Mouse (Mus musculus): ENCODE measurements around the gene Zkscan1.
A peak's percentile ranks its signal among the peaks of the same experiment; 100 is the strongest.
"Not testable (repeated sequence)": the region's sequence is repeated elsewhere in the genome, so short reads cannot be mapped to it uniquely, and the experiment has no call there.

Zkscan1 gene

DNA sequence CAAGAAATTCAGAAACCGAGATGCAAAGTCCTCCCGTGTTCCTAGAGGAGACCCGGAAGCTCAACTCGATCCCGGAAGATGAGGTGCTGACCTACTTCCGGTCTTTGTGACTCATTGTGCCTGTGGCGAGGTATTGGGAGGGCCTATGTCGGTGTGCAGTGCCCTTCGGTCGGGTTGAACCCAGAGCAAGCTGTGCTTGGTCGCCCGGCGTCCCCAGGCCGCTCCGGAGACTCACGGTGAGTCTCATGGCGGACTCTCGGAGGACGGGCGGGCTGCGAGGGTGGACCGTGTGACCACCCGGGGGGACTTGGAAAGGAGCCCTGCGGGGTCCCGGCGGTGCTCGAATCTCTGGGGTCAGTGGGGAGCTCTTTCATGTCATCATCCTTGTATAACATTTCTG is at the start of gene Zkscan1:
Zkscan1 (plus strand) TSS at position 89 of the 400 bp plus-strand sequence.
- DNase-seq: peak; percentile 89

DNA sequence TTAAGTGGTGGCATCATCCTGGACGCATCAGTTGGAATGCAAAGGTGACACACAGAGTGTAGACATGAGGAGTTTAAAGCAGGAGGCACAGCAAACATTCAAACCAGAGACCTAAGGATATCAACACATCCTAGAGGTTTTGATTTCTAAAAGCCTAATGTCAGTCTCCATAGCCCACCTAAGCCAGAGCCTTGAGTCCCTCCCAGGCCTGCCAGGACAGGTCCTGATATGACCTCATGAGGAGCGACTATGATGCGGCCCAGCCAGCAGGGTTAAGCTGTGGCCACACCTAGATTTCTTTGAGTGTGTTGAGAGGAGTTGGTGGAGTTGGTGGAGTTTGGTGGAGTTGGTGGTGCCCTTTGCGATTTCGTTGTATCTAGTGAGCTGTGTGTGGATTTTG is 32.0 kb upstream of the Zkscan1 start, which contains the start of gene Smok3c:
Smok3c (plus strand) TSS at position 301 of the 400 bp plus-strand sequence.
- not testable (repeated sequence) for DNase-seq

DNA sequence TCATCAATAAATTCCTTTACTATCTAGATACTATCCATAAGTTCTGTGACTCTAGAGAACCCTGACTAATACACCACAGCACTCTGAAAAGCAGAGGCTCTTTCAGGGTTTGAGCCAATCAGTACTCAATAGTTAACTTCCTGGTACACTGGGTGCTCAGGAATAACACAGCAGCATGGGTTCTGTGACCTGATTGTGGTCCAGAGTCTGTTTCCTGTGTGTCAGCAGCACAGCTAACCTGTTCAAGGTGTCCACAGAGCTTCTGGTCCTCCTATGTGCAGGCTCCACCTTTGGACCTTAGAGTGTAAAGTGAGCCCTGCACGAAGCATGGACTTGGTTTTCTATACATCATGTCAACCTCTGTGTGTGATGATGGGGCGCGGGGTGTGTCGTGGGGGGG is 11.1 kb upstream of the Zkscan1 start:
- no peak for DNase-seq

DNA sequence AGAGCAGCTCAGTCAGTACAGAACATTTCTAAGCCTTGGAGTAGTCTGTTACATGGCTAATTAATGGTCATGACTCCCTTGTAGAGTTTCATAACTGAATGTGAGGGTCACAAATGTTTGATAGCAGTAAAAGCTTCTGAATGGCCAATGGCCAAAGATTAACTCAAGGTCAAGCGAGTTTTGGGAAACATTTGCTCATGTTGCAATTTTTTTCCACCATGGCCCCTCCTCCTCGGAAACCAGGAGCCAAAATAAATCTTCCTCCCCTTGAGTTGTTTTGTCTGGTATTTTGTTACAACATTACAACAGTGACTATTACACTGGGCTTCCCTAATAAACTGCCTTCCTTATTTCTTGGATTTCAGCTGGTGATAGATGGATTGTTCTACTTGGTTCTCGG is 9.2 kb upstream of the Zkscan1 start:
- DNase-seq: peak; percentile 47

DNA sequence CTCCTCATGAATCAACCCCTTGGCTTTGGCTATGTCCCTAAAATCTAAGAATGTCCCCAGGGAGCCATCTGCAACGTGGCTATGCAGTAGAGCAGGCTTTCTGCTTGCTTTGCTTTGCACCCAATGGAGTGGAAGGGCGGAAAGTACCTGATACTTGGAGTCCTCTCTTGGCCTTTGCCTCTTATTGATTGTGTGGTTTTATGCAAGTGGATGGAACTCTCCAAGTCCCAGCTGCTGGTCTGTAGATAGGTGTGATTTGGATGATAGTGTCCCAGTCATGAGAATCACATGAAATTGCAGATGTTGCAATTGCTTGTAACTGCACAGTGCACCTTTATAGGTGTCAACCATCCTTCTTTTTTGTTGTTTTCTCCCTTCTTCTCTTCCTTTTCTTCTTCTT is 8.7 kb upstream of the Zkscan1 start:
- no peak for DNase-seq

DNA sequence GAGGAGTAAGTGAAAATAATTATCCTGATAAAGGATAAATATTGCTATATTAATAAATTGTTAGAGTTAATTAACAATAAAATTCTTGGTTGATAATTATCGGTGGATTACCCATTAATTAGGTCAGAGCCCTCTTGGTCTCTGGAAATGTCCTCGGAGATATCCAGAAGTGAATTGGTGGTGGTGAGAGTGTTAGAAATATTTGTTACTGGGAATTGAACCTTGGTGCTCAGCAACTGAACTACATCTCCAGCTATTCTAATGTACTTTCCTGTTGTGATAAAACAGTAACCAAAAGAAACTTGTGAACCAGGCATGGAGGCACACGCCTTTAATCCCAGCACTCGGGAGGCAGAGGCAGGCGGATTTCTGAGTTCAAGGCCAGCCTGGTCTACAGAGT is 4.4 kb upstream of the Zkscan1 start:
- no peak for DNase-seq

DNA sequence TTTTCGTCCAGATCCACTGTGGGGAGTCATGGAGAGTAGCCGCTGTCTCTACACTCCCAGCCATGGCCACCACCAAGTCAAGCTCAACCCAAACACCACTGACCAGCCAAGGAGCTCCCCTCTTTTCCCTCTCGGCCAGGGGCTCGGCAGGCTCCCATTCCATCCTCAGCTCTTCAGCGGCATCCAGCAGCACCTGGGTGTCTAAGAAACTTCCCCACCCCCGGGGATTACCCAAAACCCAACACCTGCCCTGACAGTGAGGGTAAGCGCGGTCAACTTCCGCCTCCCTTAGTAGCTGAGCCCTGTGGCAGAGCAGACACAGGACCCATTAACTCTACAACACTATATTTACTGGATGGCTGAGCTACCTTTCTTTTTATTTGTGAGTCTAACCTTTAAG is 3.4 kb upstream of the Zkscan1 start:
- DNase-seq: no peak

DNA sequence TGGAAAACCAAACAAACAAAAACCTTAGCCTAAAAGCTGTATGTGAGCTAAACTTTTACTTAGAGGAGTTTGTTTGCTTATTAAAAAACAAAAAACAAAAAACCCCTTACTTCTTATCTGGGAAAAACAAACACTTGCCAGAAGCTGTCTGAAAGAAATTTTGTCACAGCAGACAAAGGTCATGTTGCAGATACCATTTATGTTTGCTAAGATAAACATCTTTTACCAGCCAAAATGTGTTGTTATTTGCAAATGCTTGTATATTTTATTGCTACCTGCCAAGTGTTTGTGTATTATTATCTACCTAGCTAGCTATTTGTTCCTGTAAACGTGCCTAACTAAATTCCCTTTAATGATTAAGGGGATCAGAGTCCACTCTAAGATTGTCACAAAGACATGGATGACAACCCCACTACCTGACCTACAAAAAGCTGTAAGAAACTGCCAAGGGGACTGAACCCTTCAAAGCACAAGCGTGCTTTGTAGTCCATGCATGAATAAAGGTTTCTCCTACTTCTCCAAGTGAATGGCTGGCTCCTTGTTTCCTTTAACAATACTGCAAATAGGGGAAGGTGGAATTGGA is 1.5 kb upstream of the Zkscan1 start:
- DNase-seq: no peak

DNA sequence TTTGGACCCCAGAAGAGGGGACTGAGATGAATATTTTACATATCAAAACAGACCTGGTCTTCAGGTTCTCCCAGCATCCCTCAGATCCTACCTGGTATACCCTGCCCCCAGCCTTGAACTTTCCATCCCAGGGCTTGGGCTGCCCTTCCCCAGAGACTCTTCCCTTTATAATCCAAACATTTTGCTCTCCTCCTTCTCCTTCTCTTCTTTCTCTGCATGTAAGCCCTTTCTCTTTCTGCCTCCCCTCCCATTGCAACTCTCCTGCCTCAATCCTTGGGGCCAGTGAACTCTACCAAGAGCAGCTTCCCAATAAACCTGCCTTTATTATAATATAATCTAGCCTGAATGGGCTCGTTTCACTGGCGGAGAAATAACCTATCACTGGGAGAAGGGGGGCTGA is 948 bp upstream of the Zkscan1 start:
- DNase-seq: no peak

DNA sequence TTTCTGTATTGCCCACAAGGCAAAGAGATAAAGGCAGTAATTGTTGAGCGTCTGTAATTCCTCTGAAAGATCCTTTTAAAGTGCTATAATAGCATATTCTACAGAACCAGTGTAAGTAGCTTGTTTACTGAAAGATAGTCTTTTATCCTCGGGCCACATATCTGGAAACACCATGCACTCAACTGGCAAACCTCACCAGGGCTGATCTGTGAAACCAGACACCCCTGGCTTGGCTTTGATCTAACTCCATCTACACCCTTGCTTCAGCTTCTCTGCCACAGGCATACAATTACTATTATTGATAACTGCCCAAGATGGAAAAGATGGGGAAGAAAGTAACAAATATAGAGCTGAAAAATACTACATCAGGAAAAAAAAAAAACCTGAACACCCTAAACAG is 377 bp upstream of the Zkscan1 start:
- no peak for DNase-seq

DNA sequence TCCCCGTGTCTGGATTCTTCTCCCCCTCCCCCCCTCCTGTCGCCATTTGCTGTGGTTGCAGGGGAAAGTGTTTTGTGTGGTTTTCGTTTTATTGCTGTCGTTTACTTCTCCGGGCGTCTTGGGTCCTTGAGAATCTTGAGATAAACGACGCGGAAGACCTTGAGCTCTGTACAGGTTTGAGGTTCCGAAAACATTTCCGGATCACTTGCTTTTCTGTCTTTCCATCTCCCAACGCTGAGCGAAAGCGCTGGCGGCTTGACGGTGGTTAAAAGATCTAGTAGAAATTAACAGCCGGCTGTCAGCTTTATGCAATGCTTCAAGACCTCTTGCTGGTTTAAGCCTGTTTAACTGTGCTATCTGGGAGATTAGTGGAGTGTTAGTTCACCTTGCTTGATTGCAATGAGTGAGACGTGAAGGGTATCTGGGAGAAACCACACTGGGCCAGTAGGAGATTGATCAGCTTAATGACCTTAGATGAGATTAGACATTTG is 582 bp downstream of the Zkscan1 start:
- DNase-seq: peak; percentile 22

DNA sequence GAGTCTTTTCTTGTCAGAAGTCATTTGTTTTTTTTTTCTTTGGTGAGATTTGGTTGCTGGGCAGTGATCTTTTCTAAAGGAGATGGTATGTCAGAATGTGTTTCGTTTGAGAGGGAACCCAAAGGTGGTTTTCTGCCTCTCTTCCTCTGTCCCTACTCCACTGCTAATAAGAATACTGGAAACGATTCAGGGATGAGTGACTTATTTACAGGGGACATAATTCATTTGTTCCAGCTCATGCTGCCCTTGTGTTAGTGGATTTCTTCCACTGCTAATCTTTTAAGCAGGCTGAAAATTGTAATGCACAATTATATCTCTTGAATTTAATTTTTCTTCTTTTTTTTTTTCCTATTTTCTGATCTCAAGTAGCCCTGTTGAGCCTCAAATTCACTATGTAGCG is 2.0 kb downstream of the Zkscan1 start:
- DNase-seq: no peak

DNA sequence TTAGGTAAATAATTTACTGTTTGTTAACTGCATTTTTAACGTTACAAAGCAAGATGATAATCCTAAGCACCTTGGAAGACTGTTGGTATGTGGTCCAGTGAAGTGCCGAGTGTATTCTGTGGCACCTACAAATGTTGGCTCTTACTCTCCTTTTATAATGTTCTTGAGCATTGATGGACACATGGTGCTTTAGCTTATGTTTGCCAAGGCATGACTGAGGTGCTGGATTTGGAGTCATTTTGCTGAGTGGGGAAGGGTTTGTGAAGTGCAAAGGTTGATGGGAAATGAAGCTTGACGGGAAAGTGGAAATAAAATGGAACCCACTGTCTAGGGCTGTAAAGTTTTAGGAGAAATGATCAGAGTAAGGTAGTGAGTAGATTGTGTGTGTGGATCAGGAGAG is 3.5 kb downstream of the Zkscan1 start:
- peak; percentile 57 for DNase-seq

DNA sequence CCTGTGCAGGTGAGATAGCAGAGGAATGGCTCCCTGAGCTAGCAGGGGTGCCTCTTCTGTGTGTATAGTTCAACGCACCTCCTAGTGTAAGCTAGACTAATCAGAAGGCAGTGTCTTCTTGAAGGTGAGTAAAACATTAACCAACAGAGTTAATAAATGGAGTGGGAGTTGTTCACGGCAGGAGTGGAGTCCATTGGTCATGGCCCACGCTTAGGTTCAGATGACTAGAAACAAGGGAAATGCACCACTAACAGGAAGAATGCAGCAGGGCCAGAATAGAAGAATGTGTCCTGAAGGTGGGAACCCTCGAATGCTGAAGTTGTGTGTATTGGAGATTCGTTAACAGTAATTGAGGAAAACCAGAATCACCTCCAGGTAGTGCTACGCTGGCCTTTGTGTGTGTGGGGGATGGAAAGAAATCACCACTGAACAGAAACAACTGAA is 4.2 kb downstream of the Zkscan1 start:
- peak; percentile 76 for DNase-seq

DNA sequence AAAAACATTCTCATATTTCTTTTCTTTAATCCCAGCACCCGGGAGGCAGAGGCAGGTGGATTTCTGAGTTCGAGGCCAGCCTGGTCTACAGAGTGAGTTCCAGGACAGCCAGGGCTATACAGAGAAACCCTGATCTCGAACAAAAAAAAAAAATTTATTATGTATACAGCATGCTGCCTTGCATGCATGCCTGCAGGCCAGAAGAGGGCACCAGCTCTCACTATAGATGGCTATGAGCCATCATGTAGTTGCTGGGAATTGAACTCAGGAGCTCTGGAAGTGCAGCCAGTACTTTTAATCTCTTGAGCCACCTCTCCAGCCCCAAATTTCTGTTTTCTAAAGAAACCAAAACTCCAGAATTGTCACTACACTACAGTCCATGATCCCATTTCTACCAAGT is 5.4 kb downstream of the Zkscan1 start:
- peak; percentile 24 for DNase-seq

DNA sequence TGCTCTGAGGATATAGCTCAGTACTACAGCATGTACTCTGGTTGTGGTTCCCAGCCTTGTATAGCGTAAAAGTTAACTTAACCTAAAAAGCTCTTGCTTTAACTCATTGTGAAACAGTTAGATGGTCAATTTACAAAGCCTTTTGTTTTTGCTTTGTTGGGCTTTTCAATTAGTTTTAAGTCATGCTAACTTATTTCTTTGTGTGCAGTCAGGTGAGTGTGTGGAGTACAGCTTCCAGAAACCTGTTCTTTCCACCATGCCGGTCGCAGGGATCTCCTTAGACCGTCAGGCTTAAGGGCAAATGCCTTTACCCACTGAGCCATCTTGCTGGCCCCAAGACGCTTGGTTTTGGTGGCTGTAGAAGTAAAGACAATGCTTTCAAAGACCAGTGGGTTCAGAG is 5.9 kb downstream of the Zkscan1 start:
- DNase-seq: no peak

DNA sequence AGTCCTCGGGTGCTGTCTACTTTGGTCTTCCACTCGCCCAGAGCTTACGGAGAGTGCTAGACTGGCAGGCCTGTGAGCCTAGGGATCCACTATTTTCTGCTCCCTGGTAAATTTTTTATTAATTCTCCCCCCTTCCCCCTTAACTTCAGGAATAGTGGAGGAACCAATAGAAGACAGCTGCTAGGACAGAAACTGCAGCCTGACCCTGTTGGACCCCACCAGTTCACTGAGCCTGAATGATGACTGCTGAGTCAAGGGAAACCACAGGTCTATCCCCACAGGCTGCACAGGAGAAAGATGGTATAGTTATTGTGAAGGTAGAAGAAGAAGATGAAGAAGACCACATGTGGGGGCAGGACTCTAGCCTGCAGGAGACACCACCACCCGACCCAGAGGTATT is 7.9 kb downstream of the Zkscan1 start:
- DNase-seq: no peak

DNA sequence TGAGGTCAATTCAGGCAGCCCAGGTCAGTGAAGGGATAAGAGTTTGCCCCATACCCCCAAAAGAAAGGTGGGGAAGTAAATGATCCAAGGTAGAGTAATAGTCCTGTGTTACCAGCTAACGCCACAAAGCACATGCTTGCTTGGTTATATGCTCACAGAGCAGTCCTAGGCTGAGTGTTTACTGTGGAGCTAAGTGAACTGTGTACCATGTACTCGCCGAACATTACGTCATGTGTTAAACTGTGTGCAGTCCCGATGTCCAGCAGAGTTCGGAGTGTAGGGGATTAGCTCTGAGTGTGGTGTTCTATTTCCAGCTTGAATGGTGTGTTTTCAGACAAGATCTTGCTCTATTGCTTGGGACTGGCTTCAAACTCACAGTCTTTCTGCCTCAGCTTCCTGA is 9.6 kb downstream of the Zkscan1 start:
- no peak for DNase-seq

DNA sequence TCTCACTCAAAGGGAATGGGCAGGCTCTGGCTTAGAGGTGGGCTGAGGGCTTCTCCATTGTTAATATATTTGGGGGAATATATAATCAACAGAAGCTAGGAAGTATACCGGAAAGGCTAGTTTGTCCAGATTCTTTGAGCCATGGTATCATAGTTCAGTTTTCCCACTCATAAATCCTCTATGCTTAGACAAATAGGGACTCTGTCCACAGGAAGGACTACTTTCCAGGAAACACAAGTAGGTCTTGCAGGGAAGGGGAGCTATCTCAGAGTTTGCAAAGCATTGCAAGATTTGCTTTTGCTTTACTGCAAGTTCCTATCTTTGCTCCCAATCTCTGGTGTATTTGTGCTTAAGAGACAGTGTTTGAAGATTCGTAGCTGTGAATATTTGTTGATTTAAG is 20.1 kb downstream of the Zkscan1 start:
- no peak for DNase-seq

DNA sequence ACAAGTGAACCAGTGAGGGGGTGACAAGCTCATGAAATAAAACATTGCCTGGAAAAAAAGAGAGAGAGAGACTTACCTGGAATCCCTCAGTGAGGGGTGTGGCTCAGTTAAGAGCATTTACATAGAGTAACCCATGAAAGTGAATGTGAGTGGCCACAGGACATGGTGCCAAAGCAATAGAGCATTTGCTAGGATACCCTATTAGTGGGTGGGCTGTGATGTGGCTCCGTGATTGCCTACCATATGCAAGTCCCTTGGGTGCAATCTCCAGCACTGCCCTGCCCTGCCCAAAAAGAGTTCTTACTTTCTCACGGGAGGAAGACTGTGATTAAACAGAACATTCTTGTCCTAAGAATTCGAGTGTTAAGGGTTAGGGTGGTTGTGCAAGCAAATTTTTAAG is 22.2 kb downstream of the Zkscan1 start:
- no peak for DNase-seq

DNA sequence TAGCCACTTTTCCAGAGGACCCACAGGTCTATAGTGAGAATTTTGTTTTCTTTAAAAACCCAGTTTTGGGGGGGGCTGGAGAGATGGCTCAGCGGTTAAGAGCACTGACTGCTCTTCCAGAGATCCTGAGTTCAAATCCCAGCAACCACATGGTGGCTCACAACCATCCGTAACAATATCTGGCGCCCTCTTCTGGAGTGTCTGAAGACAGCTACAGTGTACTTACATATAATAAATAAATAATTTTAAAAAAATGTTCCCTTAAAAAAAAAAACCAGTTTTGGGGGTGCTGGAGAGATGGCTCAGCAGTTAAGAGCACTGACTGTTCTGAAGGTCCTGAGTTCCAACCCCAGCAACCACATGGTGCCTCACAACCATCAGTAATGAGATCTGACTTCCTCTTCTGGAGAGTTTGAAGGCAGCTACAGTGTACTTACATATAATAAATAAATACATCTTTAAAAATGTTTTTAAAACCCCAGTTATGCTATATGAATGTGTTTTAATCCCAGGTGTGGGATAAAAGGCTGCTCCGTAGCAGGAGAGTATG is 25.0 kb downstream of the Zkscan1 start:
- not testable (repeated sequence) for DNase-seq

DNA sequence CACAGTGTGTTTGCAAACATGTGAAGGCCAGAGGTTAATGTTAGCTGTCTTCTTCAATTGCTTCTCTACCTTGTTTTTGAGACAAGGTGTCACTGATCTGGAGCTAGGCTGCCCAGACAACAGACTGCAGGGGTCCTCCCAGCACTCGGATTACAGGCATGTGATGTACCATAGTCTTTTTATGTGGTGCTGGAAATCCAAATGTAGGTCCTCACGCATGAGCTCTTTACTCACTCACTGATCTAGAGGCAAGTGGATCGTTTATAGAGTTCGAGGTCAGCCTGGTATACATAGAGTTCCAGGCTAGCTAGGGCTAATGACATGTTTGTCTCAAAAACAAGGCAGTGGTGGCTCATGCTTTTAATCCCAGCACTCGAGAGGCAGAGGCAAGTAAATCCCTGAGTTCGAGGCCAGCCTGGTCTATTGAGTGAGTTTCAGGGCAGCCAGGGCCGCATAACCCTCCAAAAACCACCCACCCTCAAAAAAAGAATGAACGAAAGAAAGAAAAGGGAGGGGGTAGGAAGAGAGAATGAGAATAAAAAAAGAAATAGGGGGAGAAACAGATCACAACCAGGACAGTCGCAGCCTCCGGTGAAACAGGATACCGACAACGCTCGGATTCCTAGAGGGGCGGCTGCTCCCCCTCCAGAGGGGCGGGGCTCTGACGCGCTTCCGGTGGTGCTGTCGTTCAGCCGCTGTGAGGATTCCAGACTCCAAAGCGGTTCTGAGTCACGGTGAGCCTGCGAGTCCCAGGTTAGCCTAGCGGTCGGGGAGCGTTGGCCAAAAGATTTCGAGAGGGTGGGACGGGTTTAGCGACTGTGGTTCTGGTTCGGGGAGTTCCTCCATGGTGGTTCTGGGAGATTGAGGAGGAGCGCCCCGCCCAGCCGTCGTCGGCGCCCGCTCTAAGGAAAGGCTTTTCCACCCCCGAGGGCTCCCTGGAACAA is 31.6 kb downstream of the Zkscan1 start, which contains the start of gene Zscan21:
Zscan21 (plus strand) TSS at position 649 of the 944 bp plus-strand sequence.
- DNase-seq: peak; percentile 94

DNA sequence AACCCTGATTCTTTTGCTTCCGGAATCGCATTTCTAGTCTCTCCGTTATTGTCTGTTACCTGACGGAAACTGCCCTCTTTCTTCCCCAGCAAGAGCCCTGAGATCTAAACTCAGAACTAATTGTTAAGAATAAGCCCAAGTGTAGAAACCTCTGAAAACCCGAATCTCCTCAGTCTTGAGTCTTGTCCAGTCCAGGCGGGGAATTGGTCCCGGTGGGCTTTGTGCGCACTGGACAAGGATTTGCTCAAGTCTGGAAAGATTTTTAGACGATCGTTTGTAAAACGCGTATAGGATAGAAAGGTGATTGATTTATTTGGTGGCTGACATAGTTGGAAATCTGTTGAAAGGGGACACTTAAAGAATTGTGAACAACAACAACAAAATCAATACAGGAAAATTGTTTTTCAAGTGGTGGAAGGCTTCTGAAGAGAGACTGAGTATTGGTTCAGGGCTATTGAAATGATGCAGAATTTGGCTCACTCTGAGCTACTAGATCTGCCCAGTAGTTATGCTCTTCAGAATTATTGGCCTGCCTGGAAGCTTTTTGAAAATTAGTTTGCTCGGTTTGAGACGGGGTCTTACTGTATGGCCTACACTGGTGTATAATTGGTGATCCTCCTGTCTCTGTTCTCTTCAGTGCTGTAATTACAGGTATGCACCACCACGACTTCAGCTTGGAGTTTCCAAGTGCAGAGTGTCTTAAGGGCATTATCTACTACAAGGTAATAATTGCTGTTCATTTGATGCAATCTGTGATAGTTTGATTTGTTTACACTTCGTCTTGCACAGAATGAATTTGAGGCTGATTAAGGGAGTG is 32.5 kb downstream of the Zkscan1 start:
- DNase-seq: no peak
